Mouse (Mus musculus) ovary, adult 18-20 months (tissue): ENCODE data around the gene Spint1.

ENCODE experiments used
- DNase-seq: peaks from one replicate; pipeline ENCODE4 v3.0.0; 2022; ENCODE audit warnings: low spot score, mixed read lengths

Spint1 gene

GRCm38 (mm10) chr2:119293776-119294390, 56.7 kb downstream of the Spint1 start:
- no peak for DNase-seq

GRCm38 (mm10) chr2:119294411-119294810, 57.2 kb downstream of the Spint1 start:
- DNase-seq: no peak

GRCm38 (mm10) chr2:119296756-119297155, 59.6 kb downstream of the Spint1 start:
- DNase-seq: no peak

GRCm38 (mm10) chr2:119297506-119297905, 60.3 kb downstream of the Spint1 start:
- no peak for DNase-seq

GRCm38 (mm10) chr2:119298330-119298729, 61.2 kb downstream of the Spint1 start:
- DNase-seq: no peak

GRCm38 (mm10) chr2:119298839-119299238, 61.7 kb downstream of the Spint1 start:
- DNase-seq: no peak
